Mouse (Mus musculus) lung, postnatal 25 days (tissue): ENCODE data around the gene Retreg1.

Experiments
- DNase-seq: peaks from one replicate; pipeline ENCODE4 v3.0.0; 2022; ENCODE audit warnings: low spot score

The Retreg1 gene

GRCm38 (mm10) chr15:25830426-25830825, 12.6 kb upstream of the Retreg1 start:
- DNase-seq = peak; percentile 52

GRCm38 (mm10) chr15:25834282-25834681, 8.7 kb upstream of the Retreg1 start:
- no peak for DNase-seq

- DNase-seq = no peak
Measured at GRCm38 (mm10) chr15:25834920-25835674, 7.9 kb upstream of the Retreg1 start.

- no peak for DNase-seq
Measured at GRCm38 (mm10) chr15:25842462-25843085, 406 bp upstream of the Retreg1 start.

GRCm38 (mm10) chr15:25844013-25844570, 1.1 kb downstream of the Retreg1 start:
- no peak for DNase-seq

GRCm38 (mm10) chr15:25844771-25845170, 1.8 kb downstream of the Retreg1 start:
- DNase-seq = no peak

GRCm38 (mm10) chr15:25847576-25848168, 4.7 kb downstream of the Retreg1 start:
- no peak for DNase-seq

GRCm38 (mm10) chr15:25850552-25850951, 7.6 kb downstream of the Retreg1 start:
- DNase-seq = peak; percentile 70

- no peak for DNase-seq
Measured at GRCm38 (mm10) chr15:25854270-25854904, 11.4 kb downstream of the Retreg1 start.

GRCm38 (mm10) chr15:25858611-25859058, 15.7 kb downstream of the Retreg1 start:
- DNase-seq = peak; percentile 48

GRCm38 (mm10) chr15:25859469-25859868, 16.5 kb downstream of the Retreg1 start:
- DNase-seq = no peak

GRCm38 (mm10) chr15:25861900-25862299, 18.9 kb downstream of the Retreg1 start:
- DNase-seq = no peak

- DNase-seq = no peak
Measured at GRCm38 (mm10) chr15:25865605-25866004, 22.6 kb downstream of the Retreg1 start.

GRCm38 (mm10) chr15:25866106-25866505, 23.1 kb downstream of the Retreg1 start:
- no peak for DNase-seq

GRCm38 (mm10) chr15:25869129-25869528, 26.1 kb downstream of the Retreg1 start:
- DNase-seq = no peak

- no peak for DNase-seq
Measured at GRCm38 (mm10) chr15:25871470-25871869, 28.5 kb downstream of the Retreg1 start.

GRCm38 (mm10) chr15:25872118-25872517, 29.1 kb downstream of the Retreg1 start:
- DNase-seq = no peak

- DNase-seq = no peak
Measured at GRCm38 (mm10) chr15:25872657-25873056, 29.7 kb downstream of the Retreg1 start.

GRCm38 (mm10) chr15:25873536-25873935, 30.6 kb downstream of the Retreg1 start:
- DNase-seq = no peak

GRCm38 (mm10) chr15:25876601-25877161, 33.7 kb downstream of the Retreg1 start:
- DNase-seq = peak; percentile 22

- no peak for DNase-seq
Measured at GRCm38 (mm10) chr15:25877798-25878197, 34.8 kb downstream of the Retreg1 start.

GRCm38 (mm10) chr15:25879229-25879628, 36.2 kb downstream of the Retreg1 start:
- no peak for DNase-seq
